Mouse (Mus musculus) left cerebral cortex, adult 2 months (tissue): ENCODE results near the gene Trim9. TPM values are rescaled to one million over a fixed set of nuclear protein-coding genes. Genes with fewer than 3 reads are reported as not detected.

Experiments
- DNase-seq, 2 experiments: peaks; one replicate each; pipeline ENCODE4 v3.0.0; 2021 to 2022; ENCODE audit warnings: low spot score in 2 of 2, mixed read lengths in 1 of 2; ENCODE audit errors: extremely low spot score in 1 of 2
- H3K27ac ChIP-seq: fragments of 200-600 bp; 2 replicates; pipeline ENCODE4 v1.8.1; 2022
- H3K4me3 ChIP-seq: fragments of 200-600 bp; 2 replicates; pipeline ENCODE4 v1.8.1; 2022
- CTCF ChIP-seq: fragments of 200-600 bp; IDR thresholded peaks from 2 replicates; pipeline ENCODE4 v1.8.1; 2022; ENCODE audit warnings: antibody characterized with exemption, mild to moderate bottlenecking, moderate library complexity
- intact Hi-C: fragments of 180-260 bp; cut with DNase I; formaldehyde crosslinking; loops from one replicate; pipeline ENCODE4 v1.15.1; 2025
- total RNA-seq, 2 experiments: library from RNA; stranded (reverse); gene quantifications; 2 replicates each; pipeline ENCODE4 v1.2.3; 2021

Trim9 gene
- total RNA-seq, 2 experiments from 2014 or later, result 386 to 451 TPM

DNA sequence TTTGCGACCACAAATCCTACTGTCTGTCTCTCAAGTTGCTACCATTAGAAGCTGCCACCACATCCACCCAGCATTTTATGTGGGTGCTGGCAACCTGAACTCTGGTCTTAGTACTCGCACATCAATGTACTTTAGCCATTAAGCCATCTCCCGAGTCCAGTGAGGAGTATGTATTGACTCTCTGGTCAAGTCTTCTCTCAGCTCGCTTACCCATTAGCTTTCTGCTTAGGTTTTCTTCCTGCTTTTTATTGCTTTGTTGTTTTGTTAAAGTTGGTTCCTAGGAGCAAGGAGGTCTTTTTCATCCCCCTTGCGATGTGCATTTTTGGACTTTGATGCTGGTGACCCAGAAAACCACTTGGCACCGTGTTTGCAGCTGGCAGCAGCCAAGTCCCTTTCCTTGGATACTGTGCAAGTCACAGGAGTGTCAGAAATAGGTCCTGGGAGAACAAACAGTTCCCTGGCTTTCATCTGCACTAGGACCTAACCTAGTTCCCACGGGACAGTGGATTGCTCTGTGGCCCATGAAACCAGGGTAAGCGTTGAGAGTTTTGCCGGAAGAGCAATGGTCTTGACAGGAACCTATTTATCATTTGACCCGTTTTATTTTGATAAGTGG lies 64.2 kb downstream of the Trim9 start:
- no peak for TF ChIP-seq CTCF
- Histone ChIP-seq H3K4me3 (no peak overlapping the region), H3K27ac (peak overlapping the region; percentile 56; the same call in 1 of the 2 replicates)
- intact Hi-C loops, result loop anchor here (2.0 to 5.0 kb wide), 2 partner anchors 64 to 149 kb away; partner anchors contain the start of gene Trim9
- DNase-seq, result no peak

DNA sequence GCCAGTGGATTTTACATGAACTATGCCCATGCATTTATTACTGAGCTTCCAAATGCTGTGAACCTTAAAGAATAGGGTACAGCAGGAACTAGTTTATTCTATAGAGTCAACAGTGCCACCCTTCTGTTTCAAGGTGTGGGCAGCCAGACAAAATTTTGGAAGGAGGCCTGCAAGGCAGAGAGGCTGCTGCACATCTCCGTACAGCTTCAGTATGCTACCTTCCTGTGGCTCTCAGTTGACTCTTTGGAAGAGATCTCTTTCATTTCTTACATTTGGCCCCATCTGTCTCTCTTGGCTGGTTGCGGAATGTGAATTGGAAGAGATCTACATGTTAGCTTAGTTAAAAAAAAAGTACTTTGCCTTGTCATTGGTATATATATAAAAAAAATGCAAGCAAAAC lies 66.5 kb downstream of the Trim9 start:
- no peak for TF ChIP-seq CTCF
- intact Hi-C loops, result loop anchor here (5.0 kb wide), 1 partner anchor 151 kb away; no protein-coding TSS in a partner anchor
- H3K27ac ChIP-seq, result peak overlapping the region; percentile 19; the same call in 1 of the 2 replicates
- H3K4me3 ChIP-seq, result no peak overlapping the region
- no peak for DNase-seq

DNA sequence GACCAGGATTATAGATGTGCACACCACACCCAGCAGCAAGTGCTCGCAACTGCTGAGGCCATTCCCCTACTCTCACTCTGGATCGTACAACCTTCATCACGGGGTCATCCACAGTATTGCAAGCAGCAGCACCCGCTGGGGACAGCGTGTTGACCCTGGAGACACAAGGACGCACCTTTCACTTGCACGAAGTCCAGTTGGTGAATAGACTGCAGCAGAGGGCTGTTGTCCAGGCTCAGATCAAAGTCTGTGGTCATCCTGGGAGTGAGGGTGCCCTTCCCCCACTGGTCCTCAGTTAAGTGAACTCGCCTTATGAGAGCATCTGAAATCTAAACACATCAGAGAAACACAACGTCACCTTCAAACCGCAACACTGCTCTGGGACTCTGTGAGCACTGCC lies 67.0 kb downstream of the Trim9 start:
- Histone ChIP-seq H3K4me3 (no peak overlapping the region), H3K27ac (peak overlapping the region; percentile 19; the same call in 1 of the 2 replicates)
- intact Hi-C loops, result loop anchor here (5.0 kb wide), 1 partner anchor 152 kb away; no protein-coding TSS in a partner anchor
- no peak for TF ChIP-seq CTCF
- DNase-seq, result no peak

DNA sequence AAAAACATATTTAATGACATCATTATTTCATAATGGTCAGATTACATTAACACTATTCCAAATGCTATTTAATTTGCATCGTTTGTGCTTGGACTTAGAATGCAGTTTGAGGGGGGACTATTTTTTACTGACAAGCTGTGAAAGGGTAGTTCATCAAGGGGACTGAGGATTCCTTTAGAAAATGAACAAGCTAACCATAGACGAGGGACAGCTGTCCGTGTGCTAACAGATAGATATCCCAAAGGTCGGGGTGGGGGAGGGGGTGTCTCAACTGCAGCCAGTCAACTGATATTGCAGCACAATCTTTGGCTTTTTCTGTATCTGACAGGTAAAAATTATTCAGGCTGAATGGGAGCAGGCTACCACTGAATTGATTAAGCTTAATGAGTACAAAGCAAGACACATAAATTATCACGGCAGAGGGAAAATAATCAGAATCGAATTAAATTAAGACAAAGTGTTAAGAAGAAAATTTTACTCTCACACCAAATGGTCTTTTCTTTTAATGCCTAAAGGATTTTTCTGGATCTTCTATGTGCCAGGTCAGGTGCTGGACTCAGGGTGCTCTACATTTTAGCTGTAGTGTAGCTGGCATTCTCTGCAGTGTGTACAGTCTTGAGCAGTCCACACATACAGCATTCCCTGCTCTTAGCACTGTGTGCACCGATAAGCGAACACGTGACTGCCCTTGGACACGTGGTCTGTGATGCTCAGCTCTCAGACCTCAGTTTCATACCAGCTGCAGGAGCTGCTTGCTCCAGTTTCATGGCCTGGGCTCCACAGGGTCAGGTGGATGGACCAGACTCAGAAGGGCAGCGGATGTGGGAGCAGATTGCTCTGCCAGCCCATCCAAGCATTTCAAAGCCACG lies 70.1 kb downstream of the Trim9 start:
- H3K27ac ChIP-seq, result peak overlapping the region; percentile 64
- intact Hi-C loops, result no loop called here

GRCm38 (mm10) chr12:70269724-70270123 lies 77.7 kb downstream of the Trim9 start:
- TF ChIP-seq CTCF, result no peak
- intact Hi-C loops, result no loop called here
- H3K27ac ChIP-seq, result peak overlapping the region; percentile 73

More for the DNA sequence above, 70.1 kb downstream of the Trim9 start:
- no peak overlapping the region for H3K4me3 ChIP-seq
- no peak for DNase-seq
- TF ChIP-seq CTCF, result no peak

DNA sequence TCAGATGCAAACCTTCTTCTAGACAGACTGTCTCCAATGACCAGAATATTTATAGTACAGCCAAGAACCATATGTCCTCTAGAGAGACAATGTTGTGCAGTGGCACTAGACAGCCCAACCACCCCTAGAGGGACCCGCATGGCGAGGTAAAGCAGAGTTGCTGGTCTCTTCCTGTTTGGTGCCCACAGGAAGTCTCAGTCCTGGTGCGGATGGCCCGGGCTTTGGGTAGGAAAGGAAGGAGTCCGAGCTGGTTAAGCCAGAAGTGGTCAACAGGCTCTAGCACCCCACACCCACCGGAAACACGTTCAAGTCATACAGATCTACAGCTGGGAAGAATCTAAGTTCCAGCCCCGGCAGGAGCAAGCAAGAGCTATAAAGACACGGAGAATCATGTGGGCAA lies 80.1 kb downstream of the Trim9 start:
- Histone ChIP-seq H3K27ac (peak overlapping the region; percentile 13; the same call in 1 of the 2 replicates), H3K4me3 (no peak overlapping the region)
- no peak; the same call in 1 of the 2 replicates for TF ChIP-seq CTCF
- intact Hi-C loops, result no loop called here
- no peak for DNase-seq

More at GRCm38 (mm10) chr12:70269724-70270123, 77.7 kb downstream of the Trim9 start:
- DNase-seq, result no peak
- no peak overlapping the region for H3K4me3 ChIP-seq

- DNase-seq, result no peak
- no peak for TF ChIP-seq CTCF
- Histone ChIP-seq H3K27ac (peak overlapping the region; percentile 64), H3K4me3 (no peak overlapping the region)
- intact Hi-C loops, result no loop called here
These were observed 80.9 kb downstream of the Trim9 start for GRCm38 (mm10) chr12:70266494-70266931.

DNA sequence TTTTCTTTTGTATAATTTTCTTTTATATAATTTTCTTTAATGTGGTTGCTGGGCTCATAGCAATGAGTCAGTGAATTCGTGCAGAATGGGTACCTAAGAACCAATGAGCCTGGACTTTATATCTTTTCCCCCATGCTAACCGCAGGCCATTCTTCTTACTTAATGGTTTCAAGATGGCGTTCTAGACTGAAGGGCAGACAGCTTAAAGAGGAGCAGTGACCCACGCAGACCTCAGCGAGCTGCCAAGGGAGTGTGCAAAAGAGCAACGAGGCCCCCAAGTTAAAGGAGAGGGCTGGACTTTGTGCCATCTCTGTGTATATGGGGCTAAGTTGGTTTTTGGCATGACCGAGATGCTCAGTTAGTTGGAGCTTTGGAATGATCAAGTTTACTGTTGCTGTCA lies 83.7 kb downstream of the Trim9 start:
- intact Hi-C loops, result no loop called here
- no peak for TF ChIP-seq CTCF
- no peak for DNase-seq
- peak overlapping the region; percentile 48; the same call in 1 of the 2 replicates for H3K27ac ChIP-seq
- no peak overlapping the region for H3K4me3 ChIP-seq

GRCm38 (mm10) chr12:70262271-70262953 lies 85.0 kb downstream of the Trim9 start:
- TF ChIP-seq CTCF, result no peak
- intact Hi-C loops, result no loop called here
- Histone ChIP-seq H3K4me3 (no peak overlapping the region), H3K27ac (peak overlapping the region; percentile 82)
- peak in 1 of 2 experiments; percentile 55 for DNase-seq

GRCm38 (mm10) chr12:70251210-70251884 lies 96.1 kb downstream of the Trim9 start:
- DNase-seq, result no peak
- Histone ChIP-seq H3K4me3 (no peak overlapping the region), H3K27ac (no peak overlapping the region)
- no peak for TF ChIP-seq CTCF
- intact Hi-C loops, result no loop called here

GRCm38 (mm10) chr12:70249616-70250157 lies 97.7 kb downstream of the Trim9 start:
- H3K4me3 ChIP-seq, result no peak overlapping the region
- no peak for DNase-seq
- peak overlapping the region; percentile 44 for H3K27ac ChIP-seq
- intact Hi-C loops, result no loop called here
- no peak for TF ChIP-seq CTCF
